1 mouse cellular context compared by ENCODE assay signal in the genomic region with DNA sequence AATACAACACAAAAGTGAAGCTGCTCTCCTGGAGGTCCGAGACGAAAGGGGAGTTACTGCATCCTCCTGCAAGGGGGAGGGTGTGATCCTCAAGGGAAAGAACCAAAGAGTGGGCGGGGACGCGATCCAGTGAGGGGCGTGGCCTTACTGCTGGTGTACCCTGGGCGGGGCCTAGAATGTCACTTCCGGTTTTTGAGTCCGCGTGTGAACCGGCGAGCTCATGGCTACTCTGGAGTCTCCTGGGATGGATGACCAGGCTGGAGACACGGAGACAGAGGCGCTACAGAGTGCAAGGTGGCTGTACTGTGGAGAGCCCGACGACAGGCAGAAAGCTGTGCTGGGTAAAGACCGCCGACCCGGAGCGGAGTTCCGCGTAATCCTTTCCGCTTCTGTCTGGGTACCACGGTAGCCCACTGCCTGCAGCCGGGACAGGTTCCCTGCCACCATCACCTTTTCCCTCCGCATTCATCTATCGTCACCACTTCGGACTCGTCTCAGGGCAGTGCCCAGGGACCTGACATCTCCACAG.
TF ChIP-seq lines count a peak whose summit lies in the region.

A gene (plus strand): TSS at position 132 of the 529 bp plus-strand sequence.

TF ChIP-seq in CH12.LX, 34 proteins besides CTCF, POLR2A, EP300 and RAD21 (continued from another document):
- TF ChIP-seq POLR2AphosphoS2 (IDR thresholded peaks at IDR 0.05; ENCODE audit: low read depth, low read length) (peak; percentile 87), RCOR1 (conservative IDR thresholded peaks at IDR 0.05; ENCODE audit: low read depth, low read length) (0 out of 2 replicates have a peak, but pooled peaks have one; percentile 26), HCFC1 (IDR thresholded peaks at IDR 0.05; ENCODE audit: low read depth, low read length) (peak; percentile 66), SIN3A (IDR thresholded peaks at IDR 0.05; ENCODE audit: low read length) (peak; percentile 91), ZKSCAN1 (IDR thresholded peaks at IDR 0.05; ENCODE audit: borderline replicate concordance, low read depth, low read length) (no peak), UBTF (IDR thresholded peaks at IDR 0.05; ENCODE audit: low read depth, low read length) (no peak), JUN (IDR thresholded peaks at IDR 0.05; ENCODE audit: insufficient read depth, low read depth, low read length) (no peak), IRF4 (IDR thresholded peaks at IDR 0.05; ENCODE audit: low read depth, low read length) (peak; percentile 38), MAX (IDR thresholded peaks at IDR 0.05; ENCODE audit: low read length) (peak; percentile 90), MAZ (IDR thresholded peaks at IDR 0.05; ENCODE audit: low read depth, low read length) (peak; percentile 85), MEF2A (IDR thresholded peaks at IDR 0.05; ENCODE audit: borderline replicate concordance, low read depth, low read length) (peak; percentile 41; the same call in 1 of the 2 replicates), BHLHE40 (IDR thresholded peaks at IDR 0.05; ENCODE audit: low read depth, low read length) (0 out of 2 replicates have a peak, but pooled peaks have one; percentile 14), MXI1 (IDR thresholded peaks at IDR 0.05; ENCODE audit: low read depth, low read length) (peak; percentile 96), TCF12 (IDR thresholded peaks at IDR 0.05; ENCODE audit: low read depth, low read length) (peak; percentile 83), TBP (conservative IDR thresholded peaks at IDR 0.05; ENCODE audit: low read depth, low read length) (0 out of 2 replicates have a peak, but pooled peaks have one; percentile 23)
